Mouse (Mus musculus) T-cell, adult 2 months (primary cell): ENCODE results near the gene Itsn1.

ENCODE experiments used
- DNase-seq: peaks from one replicate; pipeline ENCODE4 v3.0.0; 2022; ENCODE audit warnings: low spot score

Gene Itsn1

DNA sequence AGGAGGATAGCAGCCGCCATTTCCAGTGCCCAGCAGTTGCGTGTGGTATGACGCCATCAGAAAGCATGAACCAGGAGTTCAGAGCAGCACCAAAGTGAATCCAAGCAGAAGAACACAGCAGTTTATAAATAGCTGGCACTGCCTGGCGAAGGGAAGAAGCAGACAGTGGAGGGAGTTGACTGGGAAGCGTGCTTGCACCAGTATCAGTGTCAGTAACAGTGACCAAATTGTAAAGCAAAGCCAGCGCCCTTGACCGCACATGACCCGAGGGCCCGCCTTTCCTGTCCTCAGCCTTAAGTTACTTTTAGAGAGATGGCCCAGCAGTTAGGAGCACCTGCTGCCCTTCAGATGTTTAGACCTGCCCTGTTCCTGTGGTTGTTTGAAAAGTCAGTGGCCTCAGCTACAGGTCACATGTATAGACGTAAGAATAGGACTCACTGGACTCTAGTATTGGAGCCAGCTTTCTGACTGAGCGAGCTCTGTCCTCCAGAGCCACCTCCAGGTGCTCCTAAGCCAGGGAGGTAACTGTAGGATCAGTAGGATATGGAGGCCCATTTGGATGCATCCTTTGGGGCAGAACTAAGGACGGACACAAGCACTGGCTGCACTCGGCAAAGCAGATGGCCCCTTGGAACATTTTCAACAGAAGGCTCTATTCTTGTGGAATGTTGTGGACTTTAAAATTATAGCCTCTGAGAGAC, 118.6 kb downstream of the Itsn1 start:
- DNase-seq: no peak

DNA sequence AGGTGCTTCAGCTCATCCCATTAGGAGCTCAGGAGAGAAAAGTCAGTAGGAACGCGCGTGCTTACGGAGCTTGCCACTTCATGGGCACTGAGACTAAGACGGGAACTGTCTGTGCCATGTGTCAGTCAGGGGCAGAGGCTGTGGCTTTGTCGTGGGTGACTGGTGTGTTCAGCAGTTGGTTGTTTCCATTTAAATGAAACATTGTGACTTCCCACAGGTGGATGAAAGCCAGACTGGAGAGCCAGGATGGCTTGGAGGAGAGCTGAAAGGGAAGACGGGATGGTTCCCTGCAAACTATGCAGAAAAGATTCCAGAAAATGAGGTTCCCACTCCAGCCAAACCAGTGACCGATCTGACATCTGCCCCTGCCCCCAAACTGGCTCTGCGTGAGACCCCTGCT, 119.4 kb downstream of the Itsn1 start:
- DNase-seq: no peak

DNA sequence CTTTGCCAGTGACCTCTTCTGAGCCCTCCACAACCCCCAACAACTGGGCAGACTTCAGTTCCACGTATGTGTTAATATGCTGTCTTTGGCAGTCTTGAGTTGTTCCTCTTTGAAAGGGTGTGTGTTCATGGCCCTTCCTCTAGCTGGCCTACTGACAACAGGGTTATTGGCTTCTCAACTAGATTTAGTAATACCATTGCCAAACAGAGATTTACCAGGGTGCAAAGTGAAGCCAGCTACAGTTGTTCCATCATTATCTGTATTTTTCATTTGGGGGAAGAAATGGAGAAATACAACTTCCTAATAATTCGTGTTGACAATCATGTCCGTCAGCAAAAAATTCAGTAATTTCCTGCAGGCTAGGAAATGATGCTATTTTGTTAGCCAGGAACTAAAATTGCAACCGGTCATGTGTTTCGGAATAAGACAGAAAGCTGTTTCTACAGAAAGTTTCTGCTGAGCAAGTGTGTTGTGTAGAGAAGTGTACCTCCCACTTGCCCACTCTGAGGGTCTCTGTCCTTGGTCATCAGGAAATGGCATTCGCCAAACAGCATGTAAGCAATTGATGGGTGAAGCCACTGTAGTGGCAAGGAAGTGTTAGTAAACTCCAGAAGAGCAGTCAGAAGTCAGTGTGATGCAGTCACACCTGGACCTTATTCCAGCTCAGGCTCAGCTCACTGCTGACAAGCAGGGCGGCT, 120.0 kb downstream of the Itsn1 start:
- no peak for DNase-seq

DNA sequence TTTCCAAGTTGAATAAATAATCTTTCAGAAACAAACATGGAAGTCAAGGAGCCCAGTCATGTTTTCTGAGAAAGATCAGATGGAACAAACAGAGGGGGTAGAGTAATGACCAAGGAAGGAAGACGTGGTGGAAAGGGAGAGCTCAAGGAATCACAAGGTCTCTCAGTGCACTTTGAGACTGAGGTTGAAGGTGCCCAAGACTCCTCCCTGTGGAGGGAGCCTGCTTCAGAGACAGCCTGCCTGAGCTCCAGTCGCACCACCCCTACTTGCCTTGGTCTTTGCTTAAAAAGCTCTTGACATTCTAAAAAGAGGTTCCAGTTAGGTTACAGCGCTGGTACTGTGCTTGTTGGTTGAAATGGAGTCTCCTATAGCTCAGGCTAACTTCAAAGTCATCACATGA, 121.1 kb downstream of the Itsn1 start:
- DNase-seq: no peak

DNA sequence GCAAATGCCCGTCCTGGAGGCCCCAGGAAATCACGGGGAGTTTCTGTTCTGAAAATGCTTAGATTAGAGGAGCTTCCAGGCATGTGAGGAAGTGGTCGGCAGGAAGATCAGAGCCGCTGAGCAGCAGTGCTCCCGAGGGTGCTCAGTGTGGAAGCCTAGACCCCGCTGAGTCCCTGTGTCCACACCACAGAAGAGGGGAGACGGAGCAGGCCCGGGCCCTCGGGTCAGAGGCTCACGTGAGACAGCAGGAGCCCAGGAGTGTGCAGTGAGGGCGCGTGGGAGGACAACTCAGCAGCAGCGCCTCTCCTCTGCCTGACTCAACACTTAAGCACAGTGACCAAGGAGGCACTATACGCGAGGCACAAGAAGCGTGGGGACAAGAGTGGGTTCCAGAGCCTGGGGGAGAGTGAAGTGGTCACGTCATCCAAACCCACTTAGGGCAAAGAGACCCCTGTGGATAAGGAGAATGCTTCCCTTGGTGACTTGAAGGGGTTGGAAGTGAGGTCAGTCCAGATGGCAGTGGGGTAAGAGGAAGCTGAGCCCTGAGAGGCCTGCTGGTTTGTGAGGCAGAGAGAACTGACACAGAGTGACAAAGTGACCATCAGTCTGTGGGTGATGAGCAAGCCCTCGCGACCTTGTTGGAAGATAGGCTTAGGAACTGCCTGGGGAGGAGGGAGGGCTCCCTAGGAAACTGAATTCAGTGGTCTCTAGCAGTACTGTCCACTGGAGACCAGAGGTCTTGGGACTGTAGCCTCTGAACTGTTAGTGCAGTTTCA, 122.6 kb downstream of the Itsn1 start:
- no peak for DNase-seq

DNA sequence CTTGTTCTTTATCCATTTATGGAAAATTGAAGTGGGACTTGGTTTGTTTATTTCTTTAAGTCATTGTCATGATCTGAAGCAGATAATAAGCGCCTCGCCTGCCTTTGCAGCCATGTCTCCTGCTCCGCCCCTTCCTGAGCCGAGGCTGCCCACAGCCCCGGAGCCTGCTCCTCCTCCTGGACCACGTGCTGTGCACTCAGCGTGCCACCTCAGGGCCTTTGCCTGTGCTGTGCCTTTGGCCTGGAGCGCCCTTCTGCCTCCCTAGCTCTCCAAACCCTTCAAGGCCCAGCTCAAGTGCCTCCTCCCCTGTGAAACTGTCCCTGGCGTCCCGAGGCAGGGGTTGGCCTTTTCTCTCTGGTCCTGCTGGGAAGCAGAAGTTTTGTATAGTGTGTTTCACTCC, 123.7 kb downstream of the Itsn1 start:
- no peak for DNase-seq

DNA sequence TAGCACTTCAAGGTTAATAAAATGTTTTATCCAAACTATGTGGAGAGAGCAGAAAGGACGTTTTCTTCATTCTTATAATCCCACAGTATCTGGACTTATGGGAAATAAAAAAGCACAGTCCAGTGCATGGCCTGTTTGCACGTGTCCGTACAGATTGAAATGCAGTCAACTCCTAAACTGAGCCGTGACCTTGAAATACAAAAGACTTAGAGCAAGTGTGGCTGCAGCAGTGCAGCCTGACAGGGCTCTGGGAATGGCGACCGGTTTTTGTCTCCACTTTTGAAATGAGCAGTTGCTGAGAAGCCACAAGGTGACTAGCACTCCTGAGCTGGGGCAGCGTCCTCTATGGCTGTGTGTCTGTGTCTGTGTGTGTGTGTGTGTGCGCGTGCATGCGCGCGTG, 124.1 kb downstream of the Itsn1 start:
- DNase-seq: no peak

DNA sequence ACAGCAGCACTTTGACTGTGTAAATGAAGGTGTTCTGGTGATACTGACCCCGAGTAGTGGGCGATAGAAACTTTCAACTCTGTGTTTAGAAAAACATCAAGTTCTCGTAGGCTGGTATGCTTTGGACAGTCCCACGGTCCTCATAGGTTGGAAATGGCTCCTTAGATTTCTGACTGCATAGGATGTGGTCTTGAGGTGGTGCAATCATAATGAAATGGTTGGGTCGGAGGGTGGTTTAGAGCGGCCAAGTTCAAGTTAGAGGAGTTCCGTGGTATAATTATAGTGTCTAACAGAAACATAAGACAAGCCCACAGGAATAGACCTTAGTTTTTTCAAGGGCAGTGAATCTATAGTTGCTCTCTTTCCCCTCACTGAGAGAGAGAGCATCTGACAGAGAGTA, 129.6 kb downstream of the Itsn1 start:
- DNase-seq: no peak

DNA sequence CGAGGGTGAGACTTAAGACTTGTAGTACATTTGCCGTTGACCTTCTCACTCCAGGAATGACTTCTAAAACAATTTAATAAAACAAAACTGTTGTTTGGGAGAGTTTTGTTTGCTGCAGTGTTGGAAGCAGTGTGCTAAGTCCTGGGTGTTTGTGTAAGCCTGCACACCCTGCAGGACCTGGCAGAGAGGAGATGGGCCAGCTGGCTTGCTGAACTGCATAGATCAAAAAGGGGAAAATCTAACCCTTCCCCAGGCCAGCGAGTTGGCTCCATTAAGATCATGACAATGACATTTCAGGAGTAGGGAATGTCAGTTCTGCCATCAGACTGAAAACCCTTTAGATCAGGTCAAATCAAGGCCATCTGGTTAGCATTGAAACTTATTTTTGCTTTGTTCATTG, 130.1 kb downstream of the Itsn1 start:
- DNase-seq: no peak

DNA sequence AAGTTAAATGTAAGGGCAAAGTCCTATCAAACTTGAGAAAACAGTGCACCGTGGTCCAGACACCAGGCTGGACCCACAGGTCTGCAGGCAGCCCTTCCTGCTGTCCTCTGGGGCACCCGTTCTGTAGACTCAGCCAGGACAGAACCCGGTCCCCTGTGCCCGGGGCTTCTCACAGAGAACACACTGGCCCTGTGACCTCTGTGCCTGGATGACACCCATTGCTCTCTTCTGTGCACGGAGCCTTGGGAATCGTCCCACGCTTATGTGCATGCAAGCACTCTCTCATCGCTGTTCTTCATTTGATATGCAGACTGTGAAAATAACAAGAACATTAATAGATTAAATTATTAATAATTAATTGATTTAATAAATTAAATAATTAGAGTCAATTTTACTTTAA, 130.9 kb downstream of the Itsn1 start:
- DNase-seq: no peak

DNA sequence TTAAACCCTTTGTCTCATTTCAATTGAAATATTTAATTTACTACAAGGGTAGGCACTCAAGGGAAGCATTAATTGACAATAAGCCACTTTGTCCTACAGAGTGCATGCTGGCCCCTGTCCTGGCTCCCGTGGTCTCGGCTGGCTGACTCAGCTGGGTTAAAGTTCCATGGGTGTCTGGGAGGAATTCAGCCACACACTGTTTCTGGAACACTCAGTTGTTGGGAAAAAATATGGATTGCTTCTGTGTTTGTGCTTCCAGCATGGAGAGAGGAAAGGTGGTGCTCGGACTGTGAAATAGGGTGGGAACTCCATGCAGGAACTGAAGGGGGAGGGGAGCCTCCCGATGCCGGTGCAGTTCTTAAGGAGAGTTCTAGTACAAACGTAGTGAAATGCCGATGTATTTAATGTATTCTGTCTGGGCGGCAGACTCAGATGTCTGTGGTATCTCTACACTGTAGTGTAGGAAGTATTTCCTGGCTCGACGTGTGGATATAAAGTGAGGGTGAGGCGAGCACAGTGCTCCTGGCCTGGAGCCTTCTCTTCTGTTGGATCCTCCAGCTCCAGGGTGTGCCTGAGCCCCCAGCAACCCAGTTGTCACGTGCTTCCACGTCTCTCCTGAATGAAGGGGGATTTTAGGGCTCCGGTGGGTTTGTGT, 131.5 kb downstream of the Itsn1 start:
- DNase-seq: no peak

DNA sequence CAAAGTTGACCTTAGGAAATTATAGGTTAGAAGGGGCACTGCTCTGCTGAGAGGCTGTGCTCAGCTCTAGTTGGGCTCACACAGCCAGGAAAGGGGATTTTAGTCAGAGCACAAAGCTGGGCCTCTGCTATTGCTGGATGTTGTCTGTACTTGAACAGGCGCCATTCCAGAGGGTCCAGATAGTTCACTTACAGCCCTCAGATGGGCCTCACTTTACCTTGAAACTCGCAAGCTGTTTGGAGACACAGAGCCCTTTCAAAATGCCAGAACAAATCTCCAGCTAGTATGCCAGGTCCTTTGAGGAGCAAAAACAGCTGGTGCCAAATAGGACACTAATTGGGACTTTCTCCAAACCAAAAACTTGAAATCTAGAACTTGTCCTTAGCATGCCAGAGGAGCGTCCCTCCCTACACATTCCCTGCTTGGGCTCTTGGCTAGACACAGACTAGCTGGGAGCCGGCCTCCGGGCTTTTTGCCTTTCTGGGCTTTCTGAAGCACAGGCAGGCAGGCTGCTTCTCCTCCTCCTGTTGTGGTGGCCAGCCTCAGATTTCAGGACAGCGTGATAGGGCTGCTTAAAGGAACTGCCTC, 132.8 kb downstream of the Itsn1 start:
- DNase-seq: no peak

DNA sequence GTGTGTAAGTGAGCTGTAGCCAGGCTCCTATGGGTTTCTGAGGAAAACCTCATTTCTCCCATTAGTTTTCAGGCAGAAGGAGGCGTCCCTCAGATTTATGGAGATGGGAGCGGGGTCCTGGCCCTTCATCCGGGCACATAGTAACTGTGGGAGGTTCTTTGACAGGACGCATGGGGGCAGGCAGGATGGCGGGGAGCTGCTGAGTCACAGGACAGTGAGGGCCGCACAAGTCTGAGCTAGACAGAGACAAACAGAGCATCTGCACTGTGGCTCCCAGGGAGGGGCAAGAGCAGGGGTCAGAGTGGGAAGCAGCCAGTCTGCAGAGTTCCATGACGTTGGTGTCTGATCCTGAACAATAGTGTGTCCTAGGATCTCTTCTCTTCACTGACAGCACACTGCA, 133.8 kb downstream of the Itsn1 start:
- no peak for DNase-seq

DNA sequence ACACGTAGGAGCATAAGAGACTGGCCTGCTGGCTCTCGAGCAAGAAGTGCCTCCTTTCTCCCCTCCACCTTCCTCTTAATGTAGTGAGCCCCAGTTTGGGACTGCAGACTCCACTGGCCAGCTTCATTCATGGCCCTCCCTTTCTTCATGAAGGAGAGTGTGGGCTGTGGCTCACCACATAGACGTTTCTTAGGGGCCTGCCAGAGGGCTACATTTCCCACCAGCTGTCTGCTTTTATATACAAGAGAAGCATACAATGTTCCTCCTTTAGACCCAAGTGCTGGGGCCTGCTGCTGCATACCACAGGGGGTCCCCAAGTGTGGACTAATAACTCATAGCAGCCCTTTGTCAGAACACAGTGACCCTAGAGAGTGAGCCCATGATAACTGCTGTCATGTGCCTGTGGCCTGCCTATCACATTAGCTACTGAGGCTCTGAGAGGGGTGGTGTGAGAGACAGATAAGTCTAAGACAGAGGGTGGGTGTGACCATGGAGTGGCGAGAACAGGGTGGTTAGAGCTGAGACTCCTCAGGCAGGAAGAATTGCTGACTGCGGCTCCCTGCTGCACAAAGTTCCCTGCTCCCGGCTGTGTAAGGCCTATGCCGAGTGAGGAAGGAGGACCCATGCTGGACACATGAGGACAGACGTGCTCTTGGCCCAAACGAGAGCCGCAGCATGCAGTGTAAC, 135.7 kb downstream of the Itsn1 start:
- no peak for DNase-seq

DNA sequence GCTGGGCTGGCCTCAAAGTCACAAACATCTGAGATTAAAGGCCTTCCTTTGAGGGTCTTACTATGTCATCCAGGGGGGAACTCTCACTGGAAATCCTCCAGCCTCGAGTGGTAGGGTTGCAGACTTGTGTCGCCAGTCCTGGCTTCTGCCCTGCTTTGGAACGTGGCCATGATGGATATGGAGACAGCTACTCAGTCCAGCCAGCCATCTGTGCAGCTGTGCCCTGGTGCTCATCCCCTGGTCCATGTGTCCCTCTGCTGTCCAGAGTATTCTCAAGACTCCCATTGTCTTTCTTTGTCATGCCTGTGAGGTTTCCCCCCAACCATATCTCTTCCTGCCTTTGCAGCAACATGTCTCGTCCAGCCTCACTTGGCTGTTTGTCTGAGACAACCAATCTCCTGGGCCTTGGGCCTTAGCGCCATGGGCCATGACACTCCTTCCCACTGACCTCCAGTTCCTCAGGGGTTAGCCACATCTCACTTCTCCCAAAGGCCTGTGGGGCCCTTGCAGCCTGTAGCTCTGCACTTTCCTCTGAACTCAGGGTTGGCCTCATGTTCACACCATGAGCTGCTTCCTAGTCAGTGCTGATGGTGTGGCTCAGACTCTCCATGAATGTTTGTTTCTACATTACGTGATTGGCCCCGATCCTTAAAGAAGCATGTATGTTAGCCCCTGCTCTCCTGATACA, 136.6 kb downstream of the Itsn1 start:
- DNase-seq: no peak

DNA sequence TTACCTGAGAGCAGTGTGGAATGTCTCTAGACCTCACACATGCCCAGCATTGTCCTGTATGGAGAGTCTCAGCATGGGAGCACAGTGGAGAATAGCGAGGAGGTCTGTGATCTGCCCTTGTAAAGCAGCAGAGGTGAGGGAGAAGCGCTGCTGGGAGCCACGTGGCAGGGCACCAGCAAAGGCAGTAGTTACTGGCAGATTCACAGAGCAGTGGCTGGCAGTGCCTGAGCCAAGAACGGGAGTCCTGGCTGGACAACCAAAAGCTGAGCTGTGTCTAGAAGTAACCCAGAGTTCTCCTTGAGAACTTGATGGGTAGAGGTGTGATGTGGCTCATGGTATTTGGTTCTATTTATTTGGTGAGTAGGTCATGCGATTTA, 137.2 kb downstream of the Itsn1 start:
- no peak for DNase-seq

DNA sequence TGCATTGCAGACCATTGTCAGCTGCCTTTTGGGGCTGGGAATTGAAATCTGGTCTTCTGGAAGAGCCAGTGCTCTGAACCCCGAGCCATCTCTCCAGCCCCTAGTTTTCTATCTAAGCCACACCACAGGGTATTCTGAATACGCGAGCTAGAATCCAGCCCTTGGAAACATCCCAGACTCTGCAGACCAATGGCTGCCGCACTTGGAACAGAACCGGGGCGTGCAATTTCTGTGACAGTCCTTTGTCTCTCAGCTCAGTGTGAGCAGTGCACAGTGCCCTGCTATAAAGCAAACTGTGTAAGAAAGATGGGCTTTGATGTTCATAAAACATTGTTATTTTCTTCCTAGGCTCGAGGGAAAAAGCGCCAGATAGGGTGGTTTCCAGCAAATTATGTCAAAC, 138.6 kb downstream of the Itsn1 start:
- no peak for DNase-seq

DNA sequence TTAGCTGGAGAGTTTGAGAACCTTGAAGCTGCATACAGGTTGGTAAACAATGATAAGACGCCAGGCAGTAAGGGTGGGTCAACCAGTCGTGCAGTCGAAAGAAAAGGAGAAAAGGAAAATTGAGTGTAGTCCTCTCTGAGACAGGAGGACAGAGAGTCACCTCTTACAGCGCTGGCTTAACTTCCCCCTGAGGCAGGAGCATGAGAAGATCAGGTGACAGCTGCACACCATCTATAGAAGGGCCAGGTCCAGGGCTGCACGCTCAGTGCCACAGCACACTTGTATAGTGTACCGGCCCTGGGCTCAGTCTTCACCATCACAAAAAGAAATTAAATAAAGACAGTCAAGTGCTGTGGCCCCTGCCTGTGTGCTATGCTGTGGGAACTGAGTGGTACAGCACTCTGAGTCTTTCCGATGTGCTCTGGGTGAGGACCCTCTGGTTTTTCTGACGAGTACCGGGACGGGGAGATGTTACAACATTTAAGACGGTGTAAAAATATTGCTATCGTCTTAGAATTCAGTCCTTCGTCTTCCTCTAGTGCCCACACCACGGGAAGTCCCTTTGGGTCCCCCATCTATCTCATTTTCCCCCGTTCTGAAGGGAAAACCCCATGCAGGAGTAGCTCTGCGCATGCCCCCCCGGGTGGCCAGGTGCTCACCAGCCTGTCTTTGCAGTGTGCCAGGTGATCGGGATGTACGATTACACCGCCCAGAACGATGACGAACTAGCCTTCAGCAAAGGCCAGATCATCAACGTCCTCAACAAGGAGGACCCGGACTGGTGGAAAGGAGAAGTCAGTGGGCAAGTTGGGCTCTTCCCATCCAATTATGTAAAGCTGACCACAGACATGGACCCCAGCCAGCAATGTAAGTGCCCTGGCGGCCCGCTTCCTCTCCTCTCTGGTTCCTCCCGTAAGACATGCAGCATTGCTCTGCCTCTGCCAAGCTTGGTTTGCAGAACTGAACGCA, 140.1 kb downstream of the Itsn1 start:
- peak; percentile 34 for DNase-seq

DNA sequence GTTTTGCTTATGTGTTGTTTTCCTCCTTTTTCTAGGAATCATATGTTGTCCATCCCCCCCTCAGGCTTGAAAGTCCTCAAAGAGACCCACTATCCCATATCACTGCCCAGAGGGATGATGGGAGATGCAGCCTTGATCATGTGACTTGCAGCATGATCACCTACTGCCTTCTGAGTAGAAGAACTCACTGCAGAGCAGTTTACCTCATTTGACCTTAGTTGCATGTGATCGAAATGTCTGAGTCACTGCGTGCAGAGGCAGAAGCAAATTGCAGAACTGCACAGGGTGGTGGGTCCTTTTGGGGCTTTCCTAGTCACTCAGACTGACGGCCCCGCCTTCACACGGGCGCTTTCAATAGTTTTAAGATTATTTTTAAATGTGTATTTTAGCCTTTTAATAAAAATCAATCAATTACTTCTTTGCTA, 141.1 kb downstream of the Itsn1 start:
- no peak for DNase-seq

DNA sequence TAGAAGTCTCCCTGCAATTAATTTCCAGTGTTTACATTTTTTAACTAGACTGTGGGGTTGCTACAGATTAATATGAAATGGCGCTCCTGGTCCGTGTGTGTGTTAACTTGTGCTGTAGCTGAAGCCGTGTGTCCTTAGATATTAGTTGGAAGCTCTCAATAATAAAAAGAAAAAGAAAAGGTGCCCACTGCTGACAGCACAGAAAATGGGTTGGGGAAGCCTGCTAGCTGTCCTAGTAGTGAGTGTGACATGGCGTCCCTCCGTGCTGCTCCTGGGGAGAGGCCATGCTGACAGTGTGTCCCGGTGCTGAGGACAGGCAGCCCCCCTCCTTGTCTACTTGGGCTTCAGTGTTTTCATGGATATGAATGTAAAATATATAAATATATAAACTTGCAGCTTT, 142.1 kb downstream of the Itsn1 start:
- no peak for DNase-seq
